Comparison of ENCODE assay signal across 16 mouse cellular contexts in the genomic region with DNA sequence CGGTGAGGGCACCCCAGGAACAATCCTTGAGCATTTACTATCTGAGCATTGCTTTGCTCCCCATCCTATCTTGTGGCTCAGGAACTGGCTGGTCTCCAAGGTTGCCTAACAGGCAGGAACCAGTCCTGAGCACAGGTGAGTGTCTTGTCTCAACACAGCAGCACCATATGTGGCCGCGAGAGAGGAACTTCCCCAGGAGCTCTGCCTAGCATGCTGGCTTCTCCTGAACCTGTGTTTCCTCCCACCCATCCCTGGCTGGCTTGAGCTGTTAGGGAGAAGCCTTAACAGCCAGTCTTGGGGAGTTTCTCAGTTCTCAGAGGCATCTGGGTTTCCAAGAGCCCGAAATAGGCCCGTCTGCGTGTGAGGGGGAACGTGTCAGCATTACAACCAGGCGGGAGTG. TPM values are rescaled to one million over a fixed set of nuclear protein-coding genes. Genes with fewer than 3 reads are reported as not detected.
DNase-seq lines count a peak whose midpoint lies in the region; ATAC-seq and TF ChIP-seq lines count a peak whose summit lies in the region.
"Had no signal": no experiment of that assay in that cellular context is flagged by ENCODE, and none has a peak within 500 bp of the region (broad histone marks: within the 10 kb centered on the region; RNA-seq: fewer than 3 reads in every experiment).

No protein-coding gene starts in this region.

- H3K27ac ChIP-seq in intestine, postnatal 0 days (ENCODE audit: low read depth, low read length), result no peak overlapping the region
- no peak overlapping the region for H3K27ac ChIP-seq in intestine, embryonic 16.5 days (ENCODE audit: low read length)
- H3K27ac ChIP-seq in embryonic facial prominence, embryonic 14.5 days (replicated peaks; ENCODE audit: low read depth, low read length), result no peak overlapping the region
- H3K27ac ChIP-seq: embryonic facial prominence, embryonic 15.5 days; kidney, embryonic 15.5 days; midbrain, embryonic 12.5 days had no signal

- no peak for ATAC-seq in intestine, postnatal 0 days
- ATAC-seq in intestine, embryonic 16.5 days, result no peak
- no peak for ATAC-seq in embryonic facial prominence, embryonic 14.5 days (ENCODE audit: low read depth)
- ATAC-seq: liver, postnatal 0 days had no signal

- DNase-seq in cerebellum, adult 9-11 months, result peak; percentile 43
- no peak for DNase-seq in cerebellum, postnatal 36 days
- DNase-seq in embryonic facial prominence, embryonic 14.5 days (ENCODE audit: low spot score), result peak; percentile 61
- DNase-seq in right cerebral cortex, postnatal 10 days (ENCODE audit: low spot score in 2 of 2), result peak; percentile 63 to 74
- DNase-seq in urinary bladder, adult 2 months (ENCODE audit: low spot score), result no peak
- DNase-seq in retina, embryonic 14.5 days (ENCODE audit: low spot score), result no peak
- DNase-seq: liver, postnatal 0 days; lung, postnatal 4 days; retina, postnatal 1 day; thymus, adult 2 months had no signal

- H3K4me1 ChIP-seq in intestine, postnatal 0 days (replicated peaks; ENCODE audit: control insufficient read depth, insufficient read depth, low read length), result 0 out of 2 replicates have a peak, but pooled peaks cover 2% of the 10 kb centered on the region
- peaks cover 32% of the 10 kb centered on the region for H3K4me1 ChIP-seq in intestine, embryonic 16.5 days (ENCODE audit: control insufficient read depth, insufficient read depth, low read length)
- peaks cover 25% of the 10 kb centered on the region for H3K4me1 ChIP-seq in embryonic facial prominence, embryonic 14.5 days (ENCODE audit: control insufficient read depth, insufficient read depth, low read length)

- no peak overlapping the region for H3K4me2 ChIP-seq in intestine, postnatal 0 days (replicated peaks; ENCODE audit: low read depth)
- no peak overlapping the region for H3K4me2 ChIP-seq in intestine, embryonic 16.5 days (ENCODE audit: low read depth, low read length)
- H3K4me2 ChIP-seq in embryonic facial prominence, embryonic 14.5 days (ENCODE audit: low read depth, low read length), result no peak overlapping the region
- H3K4me2 ChIP-seq: midbrain, embryonic 12.5 days had no signal

- H3K9ac ChIP-seq in intestine, postnatal 0 days (ENCODE audit: low read depth, low read length), result 0 out of 2 replicates have a peak overlapping the region, but pooled peaks have one; percentile 1
- no peak overlapping the region for H3K9ac ChIP-seq in intestine, embryonic 16.5 days (ENCODE audit: low read depth, low read length)
- no peak overlapping the region for H3K9ac ChIP-seq in embryonic facial prominence, embryonic 14.5 days (ENCODE audit: low read depth, low read length)
- H3K9ac ChIP-seq: embryonic facial prominence, embryonic 15.5 days; kidney, embryonic 15.5 days; liver, postnatal 0 days; midbrain, embryonic 12.5 days had no signal

- TF ChIP-seq CTCF in intestine, postnatal 0 days (IDR thresholded peaks at IDR 0.05; ENCODE audit: low read depth), result no peak

- no peaks in the 10 kb centered on the region for H3K9me3 ChIP-seq in intestine, postnatal 0 days (ENCODE audit: control insufficient read depth)
- H3K9me3 ChIP-seq in intestine, embryonic 16.5 days (ENCODE audit: control insufficient read depth, low read length), result no peaks in the 10 kb centered on the region
- no peaks in the 10 kb centered on the region for H3K9me3 ChIP-seq in embryonic facial prominence, embryonic 14.5 days (ENCODE audit: control insufficient read depth, low read length)
- H3K9me3 ChIP-seq: embryonic facial prominence, embryonic 15.5 days; kidney, embryonic 15.5 days; midbrain, embryonic 12.5 days had no signal

- no peak overlapping the region for H3K4me3 ChIP-seq in intestine, postnatal 0 days (ENCODE audit: low read depth, low read length)
- H3K4me3 ChIP-seq in intestine, embryonic 16.5 days (ENCODE audit: low read length), result no peak overlapping the region
- H3K4me3 ChIP-seq in embryonic facial prominence, embryonic 14.5 days (ENCODE audit: low read depth, low read length), result no peak overlapping the region
- H3K4me3 ChIP-seq: embryonic facial prominence, embryonic 15.5 days; kidney, embryonic 15.5 days; midbrain, embryonic 12.5 days; myocyte had no signal

- no peaks in the 10 kb centered on the region; the same call in 1 of the 2 replicates for H3K36me3 ChIP-seq in intestine, postnatal 0 days (ENCODE audit: control insufficient read depth, insufficient read depth)
- H3K36me3 ChIP-seq in intestine, embryonic 16.5 days (ENCODE audit: control insufficient read depth, insufficient read depth, low read length), result no peaks in the 10 kb centered on the region
- no peaks in the 10 kb centered on the region for H3K36me3 ChIP-seq in embryonic facial prominence, embryonic 14.5 days (ENCODE audit: control insufficient read depth, insufficient read depth, low read length)
- H3K36me3 ChIP-seq: embryonic facial prominence, embryonic 15.5 days; kidney, embryonic 15.5 days; midbrain, embryonic 12.5 days had no signal

- H3K27me3 ChIP-seq in intestine, postnatal 0 days (replicated peaks; ENCODE audit: control insufficient read depth, insufficient read depth, low read length), result peaks cover 18% of the 10 kb centered on the region
- H3K27me3 ChIP-seq in intestine, embryonic 16.5 days (replicated peaks; ENCODE audit: control insufficient read depth, insufficient read depth, low read length), result peaks cover 16% of the 10 kb centered on the region; the same call in 1 of the 2 replicates
- peaks cover 24% of the 10 kb centered on the region for H3K27me3 ChIP-seq in embryonic facial prominence, embryonic 14.5 days (replicated peaks; ENCODE audit: control insufficient read depth, insufficient read depth, low read length)

- 83% methylated on average over 8 of the region's 8 CpGs for WGBS in intestine, postnatal 0 days
- WGBS in intestine, embryonic 16.5 days, result 83% methylated on average over 8 of the region's 8 CpGs
- WGBS in embryonic facial prominence, embryonic 14.5 days, result 66% methylated on average over 8 of the region's 8 CpGs

RNA-seq across cellular contexts. Expression of gene Prcd, which starts 2.0 kb away (rescaled TPM):
- polyA plus RNA-seq in intestine, postnatal 0 days (2015; fragmentation: Nextera tagmentation; extraction: Ambion mirVana), result 0.84 and 1.1 TPM in 2 replicates
- polyA plus RNA-seq in intestine, embryonic 16.5 days (2015; fragmentation: Nextera tagmentation; extraction: Ambion mirVana), result 1.4 and 1.9 TPM in 2 replicates
- 0.84 and 2.3 TPM in 2 replicates for polyA plus RNA-seq in embryonic facial prominence, embryonic 14.5 days (2014; fragmentation: Nextera tagmentation; extraction: Ambion mirVana)
- 2.0 and 3.1 TPM in 2 replicates for polyA plus RNA-seq in urinary bladder, adult 2 months (2012; rRNA removed)

RNA-seq across cellular contexts. Expression of gene Cygb, which starts 2.8 kb away (rescaled TPM):
- 17.5 and 20.2 TPM in 2 replicates for polyA plus RNA-seq in intestine, postnatal 0 days (2015; fragmentation: Nextera tagmentation; extraction: Ambion mirVana)
- 12.3 and 14.4 TPM in 2 replicates for polyA plus RNA-seq in intestine, embryonic 16.5 days (2015; fragmentation: Nextera tagmentation; extraction: Ambion mirVana)
- polyA plus RNA-seq in embryonic facial prominence, embryonic 14.5 days (2014; fragmentation: Nextera tagmentation; extraction: Ambion mirVana), result 17.8 and 20.5 TPM in 2 replicates
- 156 and 160 TPM in 2 replicates for polyA plus RNA-seq in urinary bladder, adult 2 months (2012; rRNA removed)

RNA-seq across cellular contexts. Expression of gene Rhbdf2, which starts 24.5 kb away (rescaled TPM):
- 7.6 and 8.4 TPM in 2 replicates for polyA plus RNA-seq in intestine, postnatal 0 days (2015; fragmentation: Nextera tagmentation; extraction: Ambion mirVana)
- 10.8 and 11.9 TPM in 2 replicates for polyA plus RNA-seq in intestine, embryonic 16.5 days (2015; fragmentation: Nextera tagmentation; extraction: Ambion mirVana)
- 3.6 and 4.4 TPM in 2 replicates for polyA plus RNA-seq in embryonic facial prominence, embryonic 14.5 days (2014; fragmentation: Nextera tagmentation; extraction: Ambion mirVana)
- polyA plus RNA-seq in urinary bladder, adult 2 months (2012; rRNA removed), result 15.4 and 17.0 TPM in 2 replicates

Comparison
In these comparisons a context has a peak if more than half of its experiments do, and no peak if none do; other contexts are left out.
1. DNase-seq: peak in cerebellum, adult 9-11 months (single experiment), embryonic facial prominence, embryonic 14.5 days (single experiment) and right cerebral cortex, postnatal 10 days (2 of 2); none in cerebellum, postnatal 36 days (0 of 2), urinary bladder, adult 2 months (single experiment) and retina, embryonic 14.5 days (single experiment).